Mouse (Mus musculus) limb, embryonic 15.5 days (tissue): ENCODE data around the gene Sparc. TPM values are rescaled to one million over a fixed set of nuclear protein-coding genes. Genes with fewer than 3 reads are reported as not detected.

ENCODE experiments used
- ATAC-seq: fragments of 200-750 bp; cut with Nextera tagmentation; 2 replicates; pipeline ENCODE4 v1.8.0; 2017; ENCODE audit warnings: low read depth, moderate TSS enrichment; ENCODE audit not compliant: insufficient number of reproducible peaks, low FRiP score, low TSS enrichment
- H3K27ac ChIP-seq: fragments of 300-500 bp; sonication (generic); 2 replicates; pipeline ENCODE4 v1.5.1; 2015; ENCODE audit warnings: moderate library complexity, mild to moderate bottlenecking, inconsistent platforms
- H3K27me3 ChIP-seq: fragments of 300-500 bp; sonication (generic); 2 replicates; pipeline ENCODE4 v1.6.1; 2015; ENCODE audit warnings: inconsistent platforms
- H3K36me3 ChIP-seq: fragments of 300-500 bp; sonication (generic); 2 replicates; pipeline ENCODE4 v1.6.1; 2015; ENCODE audit warnings: inconsistent platforms
- H3K4me1 ChIP-seq: fragments of 300-500 bp; sonication (generic); 2 replicates; pipeline ENCODE4 v1.6.1; 2015; ENCODE audit warnings: inconsistent platforms
- H3K4me2 ChIP-seq: fragments of 300-500 bp; sonication (generic); 2 replicates; pipeline ENCODE4 v1.6.1; 2015; ENCODE audit warnings: mild to moderate bottlenecking, inconsistent platforms
- H3K4me3 ChIP-seq: fragments of 300-500 bp; sonication (generic); 2 replicates; pipeline ENCODE4 v1.5.1; 2015; ENCODE audit warnings: mild to moderate bottlenecking, inconsistent platforms
- H3K9ac ChIP-seq: fragments of 300-500 bp; sonication (generic); 2 replicates; pipeline ENCODE4 v1.6.1; 2015; ENCODE audit warnings: inconsistent platforms
- H3K9me3 ChIP-seq: fragments of 300-500 bp; sonication (generic); 2 replicates; pipeline ENCODE4 v1.6.1; 2016; ENCODE audit warnings: inconsistent platforms
- WGBS: fragments of 180-500 bp; shearing (Covaris S2); methylation state at CpG from one replicate; pipeline ENCODE4 v1.1.7; 2015; 5-methylcytosine and 5-hydroxymethylcytosine counted together
- polyA plus RNA-seq: library from polyadenylated mRNA; unstranded; fragments of >200 nt; fragmentation: Nextera tagmentation; extraction: Ambion mirVana; gene quantifications from 2 replicates; pipeline ENCODE4 v1.2.1, GENCODE M21; 2015

Gene Sparc
- polyA plus RNA-seq = 3,190 and 4,050 TPM in 2 replicates

GRCm38 (mm10) chr11:55422978-55423377, at the start of gene Sparc:
Gene Sparc, minus strand, starts transcription at chr11:55423183.
- Histone ChIP-seq H3K4me2 (no peak within 1 kb of the TSS), H3K4me3 (no peak within 1 kb of the TSS), H3K9ac (no peak within 1 kb of the TSS), H3K27me3 (no peaks in the 10 kb centered on the region), H3K36me3 (no peaks in the 10 kb centered on the region), H3K27ac (peak within 1 kb of the TSS; percentile 89), H3K9me3 (no peaks in the 10 kb centered on the region), H3K4me1 (peaks cover 41% of the 10 kb centered on the region)
- 91% methylated on average over 1 of the region's 1 CpGs for WGBS
- no peak for ATAC-seq

- no peaks in the 10 kb centered on the region for H3K27me3 ChIP-seq
- WGBS = 94% methylated on average over 7 of the region's 7 CpGs
- peaks cover 30% of the 10 kb centered on the region for H3K4me1 ChIP-seq
- peaks cover 25% of the 10 kb centered on the region for H3K36me3 ChIP-seq
- peak overlapping the region; percentile 53 for H3K4me2 ChIP-seq
- no peak overlapping the region for H3K27ac ChIP-seq
- no peak for ATAC-seq
- H3K9ac ChIP-seq = no peak overlapping the region
- H3K9me3 ChIP-seq = no peaks in the 10 kb centered on the region
- peak overlapping the region; percentile 86 for H3K4me3 ChIP-seq
Observed at GRCm38 (mm10) chr11:55471467-55471866, 48.5 kb upstream of the Sparc start.

DNA sequence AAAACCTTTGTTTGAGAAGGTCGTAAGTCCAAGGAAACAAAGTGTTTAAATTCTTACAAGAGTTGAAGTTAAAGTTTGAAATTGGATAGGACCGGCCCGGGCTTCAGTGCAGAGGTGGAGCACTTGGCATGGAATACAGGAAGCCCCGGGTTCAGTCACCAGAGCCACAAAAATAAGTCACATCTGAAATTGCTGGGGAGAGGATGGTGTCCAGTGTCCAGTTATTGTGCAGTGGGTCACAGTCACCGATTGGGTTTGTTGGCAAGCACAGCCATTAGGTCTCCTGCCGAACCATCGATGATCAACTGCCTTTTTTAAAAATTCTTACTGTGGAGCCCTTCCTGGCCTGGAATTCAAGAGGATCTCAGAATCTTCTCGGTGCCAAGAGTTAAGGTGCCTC, 47.8 kb upstream of the Sparc start:
- Histone ChIP-seq H3K36me3 (peaks cover 25% of the 10 kb centered on the region), H3K27me3 (no peaks in the 10 kb centered on the region), H3K9ac (peak overlapping the region; percentile 91), H3K4me3 (peak overlapping the region; percentile 86), H3K9me3 (no peaks in the 10 kb centered on the region), H3K4me1 (peaks cover 30% of the 10 kb centered on the region), H3K4me2 (peak overlapping the region; percentile 53), H3K27ac (peak overlapping the region; percentile 33; the same call in 1 of the 2 replicates)
- ATAC-seq = no peak
- 41% methylated on average over 8 of the region's 8 CpGs for WGBS

DNA sequence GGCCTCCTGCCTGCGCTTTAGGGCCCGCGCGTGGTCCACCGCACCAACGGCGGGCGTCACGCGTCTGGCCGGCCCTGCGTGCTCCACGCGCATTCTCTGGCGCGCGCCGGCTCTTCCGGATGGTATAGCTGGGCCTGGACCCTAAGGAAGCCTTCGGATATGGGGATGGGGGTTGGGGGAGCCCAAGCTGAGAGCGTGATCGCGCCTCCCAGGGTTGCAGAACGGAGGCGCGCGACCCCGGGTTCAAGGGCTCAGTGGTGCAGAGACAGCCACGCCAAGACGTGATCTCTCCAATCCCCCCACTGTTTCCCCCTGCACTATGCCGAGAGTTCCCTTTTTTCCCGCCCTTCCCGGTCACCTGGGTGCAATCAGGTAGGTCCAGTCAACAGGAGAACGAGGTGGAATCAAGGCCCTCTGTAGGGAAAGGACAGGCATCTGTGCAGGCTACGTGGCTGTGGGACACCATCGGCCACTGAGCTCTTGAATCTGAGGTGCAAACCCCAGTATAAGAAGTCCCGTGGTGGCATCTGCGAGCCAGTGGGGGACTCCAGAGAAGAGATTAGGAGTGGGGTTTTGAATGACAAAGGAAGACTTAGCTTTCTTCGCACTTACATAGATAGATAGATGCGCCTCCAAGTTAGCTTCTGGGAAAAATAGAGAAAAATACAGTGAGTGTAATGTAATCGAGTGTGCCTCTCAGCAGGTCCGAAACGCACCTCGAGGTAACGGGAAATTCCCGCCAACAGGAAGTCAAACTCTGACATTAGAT, 47.1 kb upstream of the Sparc start:
- Histone ChIP-seq H3K9ac (peak overlapping the region; percentile 91), H3K27me3 (no peaks in the 10 kb centered on the region), H3K9me3 (no peaks in the 10 kb centered on the region), H3K4me2 (peak overlapping the region; percentile 53), H3K36me3 (peaks cover 25% of the 10 kb centered on the region), H3K27ac (peak overlapping the region; percentile 84), H3K4me3 (peak overlapping the region; percentile 86), H3K4me1 (peaks cover 30% of the 10 kb centered on the region)
- no peak; the same call in 1 of the 2 replicates for ATAC-seq
- WGBS = under 1% methylated on average over 46 of the region's 46 CpGs

GRCm38 (mm10) chr11:55469048-55469843, 46.3 kb upstream of the Sparc start, which contains the start of gene G3bp1:
Gene G3bp1, plus strand, starts transcription at chr11:55469685.
- H3K9ac ChIP-seq = peak within 1 kb of the TSS; percentile 91
- H3K36me3 ChIP-seq = peaks cover 16% of the 10 kb centered on the region
- H3K4me1 ChIP-seq = peaks cover 26% of the 10 kb centered on the region
- no peaks in the 10 kb centered on the region for H3K9me3 ChIP-seq
- H3K27ac ChIP-seq = peak within 1 kb of the TSS; percentile 91
- no peaks in the 10 kb centered on the region for H3K27me3 ChIP-seq
- peak within 1 kb of the TSS; percentile 82 for H3K4me2 ChIP-seq
- peak; percentile 99 for ATAC-seq
- H3K4me3 ChIP-seq = peak within 1 kb of the TSS; percentile 86
- WGBS = under 1% methylated on average over 57 of the region's 57 CpGs

- Histone ChIP-seq H3K9ac (peak overlapping the region; percentile 55), H3K36me3 (peaks cover 10% of the 10 kb centered on the region; the same call in 1 of the 2 replicates), H3K4me2 (peak overlapping the region; percentile 82), H3K9me3 (no peaks in the 10 kb centered on the region), H3K27ac (peak overlapping the region; percentile 91), H3K4me3 (peak overlapping the region; percentile 86), H3K4me1 (peaks cover 22% of the 10 kb centered on the region), H3K27me3 (no peaks in the 10 kb centered on the region)
- WGBS = 2% methylated on average over 17 of the region's 17 CpGs
- no peak for ATAC-seq
Observed at GRCm38 (mm10) chr11:55468611-55469047, 45.6 kb upstream of the Sparc start.

DNA sequence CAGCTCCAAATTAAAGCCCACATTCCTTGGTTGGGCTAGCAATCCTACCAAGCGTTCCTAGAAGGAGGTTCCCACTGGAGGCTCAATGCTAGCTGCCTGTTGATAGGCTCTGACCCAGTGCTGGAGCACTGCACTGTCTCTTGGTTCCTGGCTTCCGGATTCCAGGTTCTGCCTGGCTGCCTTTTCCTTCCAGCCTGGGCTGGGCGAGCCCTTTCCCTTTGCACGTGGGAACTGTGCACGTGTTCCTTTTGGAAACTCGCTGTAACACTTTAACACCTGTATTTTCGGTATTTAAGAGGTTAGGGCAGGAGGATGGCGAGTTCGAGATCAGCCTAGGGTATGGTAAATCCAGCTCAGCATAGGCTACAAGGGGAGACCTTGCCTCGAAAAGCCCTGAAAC, 45.0 kb upstream of the Sparc start:
- Histone ChIP-seq H3K36me3 (peaks cover 7% of the 10 kb centered on the region; the same call in 1 of the 2 replicates), H3K27me3 (no peaks in the 10 kb centered on the region), H3K4me2 (peak overlapping the region; percentile 82; the same call in 1 of the 2 replicates), H3K4me3 (no peak overlapping the region), H3K9me3 (no peaks in the 10 kb centered on the region), H3K27ac (peak overlapping the region; percentile 91), H3K4me1 (peaks cover 20% of the 10 kb centered on the region), H3K9ac (no peak overlapping the region)
- WGBS = 76% methylated on average over 10 of the region's 10 CpGs
- no peak for ATAC-seq

GRCm38 (mm10) chr11:55465177-55465576, 42.2 kb upstream of the Sparc start:
- H3K27me3 ChIP-seq = no peaks in the 10 kb centered on the region
- no peak overlapping the region for H3K9ac ChIP-seq
- no peaks in the 10 kb centered on the region for H3K9me3 ChIP-seq
- H3K4me3 ChIP-seq = no peak overlapping the region
- H3K4me1 ChIP-seq = peaks cover 18% of the 10 kb centered on the region
- no peak overlapping the region for H3K4me2 ChIP-seq
- H3K36me3 ChIP-seq = no peaks in the 10 kb centered on the region
- no peak overlapping the region for H3K27ac ChIP-seq
- WGBS = 89% methylated on average over 3 of the region's 3 CpGs
- no peak for ATAC-seq

- Histone ChIP-seq H3K27ac (no peak overlapping the region), H3K36me3 (no peaks in the 10 kb centered on the region), H3K27me3 (no peaks in the 10 kb centered on the region), H3K4me2 (no peak overlapping the region), H3K4me1 (peaks cover 23% of the 10 kb centered on the region), H3K9me3 (no peaks in the 10 kb centered on the region), H3K9ac (no peak overlapping the region), H3K4me3 (no peak overlapping the region)
- WGBS = 84% methylated on average over 10 of the region's 10 CpGs
- no peak for ATAC-seq
Observed at GRCm38 (mm10) chr11:55464707-55465106, 41.7 kb upstream of the Sparc start.

DNA sequence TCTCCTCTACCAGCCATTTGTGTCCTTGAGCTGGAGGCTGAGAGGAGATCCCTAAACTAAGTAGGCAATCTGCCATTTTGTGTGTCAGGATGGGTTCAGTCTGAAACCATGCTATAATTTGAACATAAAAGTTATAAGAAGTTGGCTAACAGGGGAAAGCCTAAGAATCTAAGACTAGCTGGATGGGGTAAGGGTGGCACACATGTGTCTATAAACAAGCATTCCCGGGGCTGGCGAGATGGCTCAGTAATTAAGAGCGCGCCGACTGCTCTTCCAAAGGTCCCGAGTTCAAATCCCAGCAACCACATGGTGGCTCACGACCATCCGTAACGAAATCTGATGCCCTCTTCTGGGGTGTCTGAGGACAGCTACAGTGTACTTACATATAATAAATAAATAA, 39.2 kb upstream of the Sparc start:
- Histone ChIP-seq H3K9ac (no peak overlapping the region), H3K27ac (no peak overlapping the region), H3K4me3 (no peak overlapping the region), H3K4me2 (no peak overlapping the region), H3K4me1 (peaks cover 27% of the 10 kb centered on the region), H3K27me3 (no peaks in the 10 kb centered on the region), H3K36me3 (0 out of 2 replicates have a peak, but pooled peaks cover 2% of the 10 kb centered on the region), H3K9me3 (no peaks in the 10 kb centered on the region)
- no peak for ATAC-seq
- 95% methylated on average over 9 of the region's 9 CpGs for WGBS

- Histone ChIP-seq H3K27ac (peak within 1 kb of the TSS; percentile 75), H3K4me1 (peaks cover 27% of the 10 kb centered on the region), H3K27me3 (no peaks in the 10 kb centered on the region), H3K4me2 (peak within 1 kb of the TSS; percentile 85), H3K9me3 (no peaks in the 10 kb centered on the region), H3K4me3 (peak within 1 kb of the TSS; percentile 61), H3K9ac (peak within 1 kb of the TSS; percentile 64), H3K36me3 (0 out of 2 replicates have a peak, but pooled peaks cover 2% of the 10 kb centered on the region)
- under 1% methylated on average over 36 of the region's 36 CpGs for WGBS
- peak; percentile 94 for ATAC-seq
Observed at GRCm38 (mm10) chr11:55461019-55461645, 38.1 kb upstream of the Sparc start, which contains the start of gene Atox1. Gene Atox1, minus strand, starts transcription at chr11:55461239.
